Mouse (Mus musculus) granulocyte monocyte progenitor cell, adult 5-6 weeks (primary cell): ENCODE data around the gene Alg11. TPM values are rescaled to one million over a fixed set of nuclear protein-coding genes. Genes with fewer than 3 reads are reported as not detected.

Experiments used
- ATAC-seq: replicated peaks from 2 replicates; pipeline ENCODE4 v1.8.0; 2016; ENCODE audit warnings: mild to moderate bottlenecking, moderate TSS enrichment, inconsistent platforms; ENCODE audit not compliant: poor library complexity, severe bottlenecking
- total RNA-seq, 2 experiments: library from RNA; stranded (forward) in 1 of 2; stranded (reverse) in 1 of 2; fragments of 200-712, 200-1000 nt in 1 of 2; fragments of >200 nt in 1 of 2; fragmentation: Nextera tagmentation in 1 of 2; gene quantifications; 2 replicates each; pipeline ENCODE4 v1.2.3; 2014 to 2017

The Alg11 gene
- total RNA-seq, 2 experiments from 2014 or later = 11.4 to 13.5 TPM

DNA sequence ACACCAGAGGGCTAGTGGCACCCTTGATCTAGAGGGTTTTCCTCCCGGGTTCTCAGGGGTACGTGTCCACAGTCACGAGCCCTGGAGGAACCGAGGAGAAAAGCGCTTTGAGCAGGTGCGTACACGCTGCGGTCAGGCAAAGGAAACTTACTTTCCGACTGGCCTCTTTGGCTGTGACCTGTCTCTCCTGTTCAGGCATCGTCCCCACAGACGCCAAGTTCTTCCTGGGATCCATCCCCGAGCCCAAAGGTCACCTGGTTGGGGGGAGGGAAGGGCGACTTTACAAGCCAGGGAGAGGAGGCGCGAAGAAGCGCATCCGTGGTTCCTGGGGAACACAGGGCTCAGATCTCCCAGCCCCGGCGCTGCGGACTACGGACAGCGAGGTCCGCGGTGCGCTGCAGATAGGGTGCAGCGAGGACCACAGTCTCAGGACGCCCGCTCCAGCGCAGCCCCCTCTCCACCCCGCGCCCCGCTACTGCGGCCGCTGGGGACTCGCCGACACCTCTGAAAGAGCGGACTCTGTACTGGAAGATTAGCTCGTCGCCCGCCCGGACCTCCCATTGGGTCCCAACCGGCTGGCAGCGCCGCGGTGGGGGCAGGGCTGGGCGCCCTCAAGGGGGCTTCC is 588 bp upstream of the Alg11 start, which contains the start of gene Atp7b:
TSS of gene Atp7b (minus strand) at position 485 of the 625 bp plus-strand sequence.
- peak; percentile 43 for ATAC-seq

DNA sequence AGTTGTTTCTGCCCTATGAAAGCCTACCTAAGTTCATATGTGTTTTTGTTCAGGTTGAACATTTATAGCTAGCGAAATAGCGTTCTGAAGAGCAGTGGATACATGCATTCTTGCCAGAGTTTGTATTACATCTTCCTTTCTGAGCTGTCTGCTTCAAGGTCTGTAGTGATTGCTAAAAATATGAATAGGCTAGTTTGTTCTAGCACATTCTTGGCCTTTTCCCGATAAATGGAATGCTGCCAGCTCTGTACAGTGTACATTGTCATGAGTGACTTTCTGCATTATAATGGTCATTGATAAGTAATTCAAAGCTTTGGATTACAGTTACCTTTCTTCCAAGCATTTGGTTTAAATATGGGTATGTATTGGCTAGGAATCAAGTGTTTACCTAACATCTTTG is 605 bp downstream of the Alg11 start:
- ATAC-seq = no peak

GRCm38 (mm10) chr8:22079313-22080007 is 18.9 kb downstream of the Alg11 start:
- ATAC-seq = peak; percentile 90

- no peak for ATAC-seq
Measured at GRCm38 (mm10) chr8:22089226-22089625, 28.7 kb downstream of the Alg11 start.

GRCm38 (mm10) chr8:22091568-22091967 is 31.0 kb downstream of the Alg11 start:
- ATAC-seq = no peak

DNA sequence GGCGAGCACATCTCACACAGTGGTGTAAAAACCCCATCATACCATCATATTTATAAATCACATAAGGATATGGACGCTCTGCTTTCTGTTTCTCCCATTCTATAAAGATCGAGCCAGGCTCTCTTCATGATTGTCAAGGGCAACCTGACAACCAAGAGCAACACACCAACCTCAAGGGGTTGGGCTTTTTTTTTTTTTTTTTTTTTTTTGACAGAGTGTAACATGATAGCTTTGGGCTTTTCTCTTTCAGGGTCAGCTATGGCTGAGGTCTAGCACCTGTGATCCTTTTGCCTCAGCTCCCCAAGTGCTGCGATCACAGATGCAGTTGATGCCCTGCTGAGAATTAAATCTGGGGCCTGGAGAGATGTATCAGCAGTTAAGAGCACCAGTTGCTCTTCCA is 46.5 kb downstream of the Alg11 start:
- ATAC-seq = no peak

Other genes starting within 250 kb of the Alg11 start
- gene Defb50, start 237.2 kb upstream of the Alg11 start, total RNA-seq (2014; fragmentation: Nextera tagmentation) = not detected in 2 replicates
- gene Defb50, start 237.2 kb upstream of the Alg11 start, total RNA-seq (2017) = not detected in 2 replicates
- gene Defb2, start 220.8 kb upstream of the Alg11 start, total RNA-seq (2014; fragmentation: Nextera tagmentation) = not detected in 2 replicates
- not detected in 2 replicates for gene Defb2, start 220.8 kb upstream of the Alg11 start, total RNA-seq (2017)
- gene Defb10, start 201.8 kb upstream of the Alg11 start, total RNA-seq (2014; fragmentation: Nextera tagmentation) = not detected in 2 replicates
- gene Defb10, start 201.8 kb upstream of the Alg11 start, total RNA-seq (2017) = not detected in 2 replicates
- not detected in 2 replicates for gene Defb9, start 175.3 kb upstream of the Alg11 start, total RNA-seq (2014; fragmentation: Nextera tagmentation)
- not detected in 2 replicates for gene Defb9, start 175.3 kb upstream of the Alg11 start, total RNA-seq (2017)
- not detected in 2 replicates for gene Defb11, start 154.3 kb upstream of the Alg11 start, total RNA-seq (2014; fragmentation: Nextera tagmentation)
- not detected in 2 replicates for gene Defb11, start 154.3 kb upstream of the Alg11 start, total RNA-seq (2017)
- gene Defb15, start 128.0 kb upstream of the Alg11 start, total RNA-seq (2014; fragmentation: Nextera tagmentation) = not detected in 2 replicates
- gene Defb15, start 128.0 kb upstream of the Alg11 start, total RNA-seq (2017) = not detected in 2 replicates
- not detected in 2 replicates for gene Defb35, start 122.4 kb upstream of the Alg11 start, total RNA-seq (2014; fragmentation: Nextera tagmentation)
- not detected in 2 replicates for gene Defb35, start 122.4 kb upstream of the Alg11 start, total RNA-seq (2017)
- gene Defb13, start 114.0 kb upstream of the Alg11 start, total RNA-seq (2014; fragmentation: Nextera tagmentation) = not detected in 2 replicates
- gene Defb13, start 114.0 kb upstream of the Alg11 start, total RNA-seq (2017) = not detected in 2 replicates
- gene Fam90a1a, start 102.0 kb upstream of the Alg11 start, total RNA-seq (2014; fragmentation: Nextera tagmentation) = not detected in 2 replicates
- gene Fam90a1a, start 102.0 kb upstream of the Alg11 start, total RNA-seq (2017) = not detected in 2 replicates
- gene Ccdc70, start 90.9 kb upstream of the Alg11 start, total RNA-seq (2014; fragmentation: Nextera tagmentation) = not detected in 2 replicates
- gene Ccdc70, start 90.9 kb upstream of the Alg11 start, total RNA-seq (2017) = not detected in 2 replicates
- 0.32 and 0.53 TPM in 2 replicates for gene Atp7b, start 416 bp upstream of the Alg11 start, total RNA-seq (2014; fragmentation: Nextera tagmentation)
- gene Atp7b, start 416 bp upstream of the Alg11 start, total RNA-seq (2017) = 0.22 and 0.31 TPM in 2 replicates
- not detected in 2 replicates for gene Nek5, start 64.3 kb downstream of the Alg11 start, total RNA-seq (2014; fragmentation: Nextera tagmentation)
- not detected in 2 replicates for gene Nek5, start 64.3 kb downstream of the Alg11 start, total RNA-seq (2017)
- gene Nek3, start 105.7 kb downstream of the Alg11 start, total RNA-seq (2014; fragmentation: Nextera tagmentation) = 1.1 and 1.9 TPM in 2 replicates
- 3.1 and 7.2 TPM in 2 replicates for gene Nek3, start 105.7 kb downstream of the Alg11 start, total RNA-seq (2017)
- gene Ckap2, start 125.1 kb downstream of the Alg11 start, total RNA-seq (2014; fragmentation: Nextera tagmentation) = 35.7 and 43.3 TPM in 2 replicates
- 32.7 and 39.6 TPM in 2 replicates for gene Ckap2, start 125.1 kb downstream of the Alg11 start, total RNA-seq (2017)
- gene Vps36, start 132.1 kb downstream of the Alg11 start, total RNA-seq (2014; fragmentation: Nextera tagmentation) = 30.2 and 45.5 TPM in 2 replicates
- 44.6 and 50.3 TPM in 2 replicates for gene Vps36, start 132.1 kb downstream of the Alg11 start, total RNA-seq (2017)
- gene Thsd1, start 166.6 kb downstream of the Alg11 start, total RNA-seq (2014; fragmentation: Nextera tagmentation) = 1.1 and 1.8 TPM in 2 replicates
- gene Thsd1, start 166.6 kb downstream of the Alg11 start, total RNA-seq (2017) = 0.86 and 1.3 TPM in 2 replicates
- gene Tpte, start 222.7 kb downstream of the Alg11 start, total RNA-seq (2014; fragmentation: Nextera tagmentation) = not detected in 2 replicates
- gene Tpte, start 222.7 kb downstream of the Alg11 start, total RNA-seq (2017) = not detected in 2 replicates